Mouse (Mus musculus) right cerebral cortex, adult 2 months (tissue): ENCODE measurements around the gene Hspb1.
A peak's percentile ranks its signal among the peaks of the same experiment; 100 is the strongest.

Experiments
- DNase-seq, 2 experiments: peaks; one replicate each; pipeline ENCODE4 v3.0.0; 2021 to 2022; ENCODE audit warnings: low spot score in 2 of 2

The Hspb1 gene

GRCm38 (mm10) chr5:135888405-135889215 lies 891 bp downstream of the Hspb1 start:
- DNase-seq = no peak

- DNase-seq = no peak
Measured at GRCm38 (mm10) chr5:135890323-135890722, 2.6 kb downstream of the Hspb1 start.

- DNase-seq = no peak
Measured at GRCm38 (mm10) chr5:135890920-135891319, 3.2 kb downstream of the Hspb1 start.

DNA sequence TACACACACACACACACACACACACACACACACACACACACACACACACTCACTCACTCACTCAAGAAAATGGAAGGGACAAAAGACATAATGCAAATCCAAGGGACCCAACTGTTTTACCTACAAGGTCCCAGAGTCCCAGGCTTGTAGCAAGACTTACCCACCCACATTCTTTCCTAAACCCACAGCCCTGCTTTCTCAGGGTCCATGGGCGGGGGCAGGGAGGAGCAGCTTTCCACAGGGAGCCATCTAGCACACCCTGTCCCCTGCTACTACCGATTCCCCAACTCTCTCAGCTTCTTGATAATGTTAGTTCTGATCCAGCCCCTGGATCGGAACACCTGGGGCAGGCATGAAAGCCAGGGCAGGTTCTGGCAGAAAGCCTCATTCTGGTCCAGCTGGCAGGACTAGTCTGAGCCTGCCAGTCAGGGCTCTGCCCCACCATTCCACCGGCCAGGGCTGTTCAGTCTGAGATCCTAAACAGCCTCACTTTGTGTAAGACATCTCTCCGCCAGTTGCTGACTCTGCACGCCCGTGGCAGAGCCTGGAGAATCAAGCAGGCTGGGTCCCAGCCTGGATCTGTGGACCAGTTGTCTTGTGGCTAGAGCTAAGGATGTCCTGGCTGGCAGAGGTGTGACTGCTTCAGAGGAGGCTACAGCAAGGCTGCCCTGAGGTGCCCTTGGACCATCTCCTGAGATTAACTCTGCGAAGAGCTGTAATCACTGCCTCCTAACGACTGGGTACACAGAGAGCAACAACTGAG lies 5.1 kb downstream of the Hspb1 start:
- no peak for DNase-seq

DNA sequence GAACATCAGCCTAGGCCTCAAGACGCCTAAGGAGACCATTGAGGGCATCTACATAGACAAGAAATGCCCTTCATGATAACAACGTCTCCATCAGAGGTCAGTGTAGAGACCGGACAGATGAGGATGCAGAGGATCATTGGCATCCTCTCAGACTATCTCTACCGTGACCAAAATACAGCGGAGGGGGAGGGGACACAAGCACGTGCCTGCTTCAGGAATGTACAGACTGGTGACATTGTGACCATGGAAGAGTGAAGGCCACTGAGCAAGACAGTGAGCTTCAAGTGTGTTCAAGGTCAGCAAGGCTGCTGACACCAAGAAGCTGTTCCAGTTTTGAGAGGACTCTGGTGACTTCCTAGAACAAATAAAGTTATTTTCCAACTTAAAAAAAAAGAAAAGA lies 7.2 kb downstream of the Hspb1 start:
- DNase-seq = no peak

GRCm38 (mm10) chr5:135898028-135898427 lies 10.3 kb downstream of the Hspb1 start:
- DNase-seq = no peak

DNA sequence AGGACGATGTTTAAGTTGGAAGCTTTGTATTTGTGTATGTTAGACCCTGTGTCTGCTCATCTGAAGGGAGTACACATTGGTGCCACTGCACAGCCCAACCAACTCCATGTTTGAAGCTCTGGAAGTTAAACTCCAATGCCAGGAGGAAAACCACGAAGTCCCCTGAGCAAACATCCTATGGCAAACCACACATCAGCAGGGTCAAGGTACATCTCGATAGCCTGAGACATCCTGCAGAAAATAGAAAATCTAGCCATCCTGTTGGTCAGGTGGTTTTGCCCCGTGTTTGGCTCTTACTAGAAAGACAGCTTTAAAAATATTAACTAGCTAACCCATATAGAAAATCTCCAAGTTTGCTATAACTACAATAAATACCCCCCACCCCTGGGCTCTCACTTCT lies 11.3 kb downstream of the Hspb1 start:
- DNase-seq = no peak

DNA sequence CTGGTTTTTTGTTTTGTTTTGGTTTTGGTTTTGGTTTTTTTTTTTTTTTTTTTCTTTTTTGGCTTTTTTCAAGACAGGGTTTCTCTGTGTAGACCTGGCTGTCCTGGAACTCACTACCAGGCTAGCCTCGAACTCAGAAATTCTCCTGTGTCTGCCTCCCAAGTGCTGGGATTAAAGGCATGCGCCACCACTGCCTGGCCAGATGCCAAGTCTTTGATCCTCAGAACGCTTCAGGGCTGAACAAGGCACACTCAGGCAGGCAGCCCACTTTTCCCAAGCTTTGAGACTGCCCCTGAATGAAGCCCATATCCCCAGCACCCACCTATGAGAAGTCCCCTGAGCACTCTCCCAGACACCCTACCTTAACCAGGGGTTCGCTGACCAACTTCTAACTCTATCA lies 12.1 kb downstream of the Hspb1 start:
- DNase-seq = no peak

- DNase-seq = no peak
Measured at GRCm38 (mm10) chr5:135900701-135901100, 13.0 kb downstream of the Hspb1 start.

- DNase-seq = no peak
Measured at GRCm38 (mm10) chr5:135901354-135902095, 13.8 kb downstream of the Hspb1 start.

DNA sequence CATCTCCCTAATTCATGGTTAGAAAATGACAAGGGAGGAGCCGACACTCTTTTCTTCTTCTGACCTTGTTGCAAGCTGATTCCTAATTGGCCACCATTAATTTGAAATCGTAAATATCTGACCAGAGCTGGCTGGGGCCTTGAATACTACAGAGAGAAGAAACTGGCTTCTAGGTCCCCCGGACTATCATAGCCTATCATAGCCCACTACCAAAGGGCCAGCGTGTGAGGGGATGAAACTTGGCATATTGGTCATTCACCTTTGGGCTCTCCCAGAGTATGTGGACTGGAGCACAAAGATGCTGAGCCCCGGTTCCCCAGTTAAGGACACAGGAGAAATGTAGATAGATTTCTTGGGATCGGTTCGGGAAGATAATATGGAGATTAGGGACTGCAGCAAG lies 15.3 kb downstream of the Hspb1 start:
- no peak for DNase-seq

DNA sequence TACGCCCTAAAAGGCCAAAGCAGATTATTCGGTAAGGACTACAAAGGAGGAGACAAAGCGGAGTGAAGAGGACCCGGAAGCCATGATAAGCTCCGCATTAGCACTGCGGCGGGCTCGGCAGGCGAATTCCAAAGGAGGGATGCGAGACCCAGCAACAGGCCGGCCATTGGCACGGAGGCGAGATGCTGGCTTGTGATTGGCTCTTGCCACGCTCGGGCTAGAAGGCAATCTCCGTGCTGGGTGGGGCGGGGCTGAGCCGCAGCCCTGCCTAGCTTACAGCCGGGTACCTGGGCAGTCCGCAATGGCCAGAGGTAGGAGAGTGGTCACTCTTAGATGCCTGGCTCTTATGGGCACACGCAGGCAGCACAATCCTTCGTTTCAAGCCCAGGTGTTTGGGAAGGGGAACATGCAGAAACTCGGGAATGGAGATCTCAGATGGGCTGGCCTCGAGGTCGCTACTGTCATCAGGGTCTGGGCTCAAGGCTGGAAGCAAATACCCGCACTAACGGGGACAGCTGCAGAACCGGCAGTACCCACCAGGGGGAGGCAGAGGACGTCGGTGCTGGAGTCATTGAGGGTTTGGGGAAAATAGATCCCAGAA lies 15.9 kb downstream of the Hspb1 start:
- peak; percentile 94 for DNase-seq

DNA sequence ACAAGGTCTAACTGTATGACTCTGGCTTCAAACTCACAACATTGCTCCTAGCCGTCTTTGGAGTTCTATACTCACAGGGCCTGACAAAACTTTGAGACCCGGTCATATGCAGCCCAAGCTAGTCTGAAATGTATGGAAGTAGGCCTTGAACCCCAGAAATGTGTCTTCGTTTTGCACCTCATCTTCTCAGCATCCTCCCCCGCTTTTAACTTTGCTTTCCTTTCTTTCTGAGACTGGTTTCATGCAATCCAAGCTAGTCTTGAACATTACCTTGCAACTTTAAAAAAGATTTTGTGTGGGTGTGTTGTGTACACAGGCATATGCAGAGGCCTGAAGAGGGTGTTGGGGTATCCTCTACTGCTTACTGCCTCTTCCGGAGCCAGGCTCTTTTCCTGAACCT lies 16.5 kb downstream of the Hspb1 start:
- DNase-seq = no peak

DNA sequence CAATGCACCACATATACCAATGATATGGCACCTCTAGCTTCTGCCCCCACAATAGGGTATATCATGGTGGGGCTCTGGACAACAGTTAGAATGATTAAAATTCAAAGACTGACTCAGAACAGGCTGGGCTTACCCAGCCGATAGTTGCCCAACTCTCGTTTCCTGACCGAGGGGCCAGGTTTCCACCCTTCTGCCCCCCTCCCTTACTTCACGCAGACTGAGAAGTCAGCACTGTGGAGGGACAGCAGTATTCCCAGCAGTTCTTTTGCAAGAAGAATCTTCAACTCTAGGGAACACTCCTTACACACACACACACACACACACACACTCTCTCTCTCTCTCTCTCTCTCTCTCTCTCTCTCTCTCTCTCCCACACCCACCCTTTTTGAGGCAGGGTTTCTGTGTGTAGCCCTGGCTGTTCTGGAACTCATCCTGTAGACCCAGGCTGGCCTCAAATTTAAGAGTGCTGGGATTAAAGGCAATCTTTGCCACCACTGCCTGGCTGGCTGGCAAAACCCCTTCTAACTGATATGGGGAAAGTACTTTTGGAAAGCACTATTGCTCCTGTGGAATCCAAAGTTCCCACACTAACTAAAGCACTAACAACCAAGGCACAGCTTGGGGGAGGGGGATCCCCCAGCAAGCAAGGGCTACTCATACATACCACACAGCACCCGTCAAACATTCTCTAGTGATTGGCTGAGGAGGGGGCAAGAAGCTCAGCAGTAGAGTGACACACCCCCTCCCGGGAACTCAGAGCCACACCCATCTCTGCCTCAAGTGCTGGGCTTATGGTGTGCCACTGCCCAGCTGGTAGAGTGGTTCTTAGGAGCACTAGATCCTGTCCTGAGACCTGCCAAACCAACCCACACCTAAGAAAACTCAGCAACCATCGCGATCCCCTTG lies 17.9 kb downstream of the Hspb1 start:
- no peak for DNase-seq

GRCm38 (mm10) chr5:135906846-135907245 lies 19.1 kb downstream of the Hspb1 start:
- DNase-seq = no peak

DNA sequence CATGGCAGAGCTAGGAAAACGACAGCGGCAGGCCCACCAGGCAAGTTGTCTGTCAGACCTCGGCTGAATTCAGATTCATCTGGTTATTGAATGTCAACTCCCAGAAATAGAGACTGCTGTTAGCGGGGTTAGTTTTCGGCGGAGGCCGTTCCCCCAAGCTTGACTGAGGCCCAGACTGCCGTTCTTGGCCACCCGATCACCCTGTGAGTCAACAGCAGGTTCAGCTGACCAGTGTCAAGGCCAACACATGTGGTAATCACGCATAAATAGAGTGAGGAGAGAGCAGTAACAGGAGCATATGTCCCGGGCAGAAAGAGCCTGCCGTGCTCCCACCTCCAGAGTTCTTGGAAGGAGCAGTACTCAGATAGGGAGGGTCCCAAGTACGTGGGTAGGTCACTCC lies 19.5 kb downstream of the Hspb1 start:
- no peak for DNase-seq

GRCm38 (mm10) chr5:135908185-135908584 lies 20.5 kb downstream of the Hspb1 start:
- DNase-seq = peak; percentile 68 to 71

GRCm38 (mm10) chr5:135908989-135909388 lies 21.3 kb downstream of the Hspb1 start:
- DNase-seq = no peak

- no peak for DNase-seq
Measured at GRCm38 (mm10) chr5:135909646-135910045, 21.9 kb downstream of the Hspb1 start.

DNA sequence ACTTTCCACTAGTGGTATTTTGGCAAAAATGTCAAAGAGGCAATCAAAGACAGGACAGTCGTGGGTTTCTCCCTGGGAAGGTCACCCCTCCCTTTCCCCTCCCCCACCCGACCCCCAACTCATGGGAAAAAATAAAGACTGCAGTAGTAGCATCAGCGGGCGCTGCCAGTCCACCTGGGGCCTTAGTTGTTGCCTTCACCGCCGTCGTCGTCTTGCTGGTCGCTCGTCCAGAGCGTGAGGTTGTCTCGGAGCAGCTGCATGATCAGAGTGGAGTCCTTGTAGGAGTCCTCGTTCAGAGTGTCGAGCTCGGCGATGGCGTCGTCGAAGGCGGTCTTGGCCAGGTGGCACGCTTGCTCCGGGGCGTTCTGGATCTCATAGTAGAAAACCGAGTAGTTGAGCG lies 23.1 kb downstream of the Hspb1 start:
- no peak for DNase-seq

GRCm38 (mm10) chr5:135911633-135912220 lies 24.0 kb downstream of the Hspb1 start:
- no peak for DNase-seq
